Mouse (Mus musculus) heart, embryonic 10.5 days (tissue): Measurements from ENCODE around the gene Gsg1. TPM values are rescaled to one million over a fixed set of nuclear protein-coding genes. Genes with fewer than 3 reads are reported as not detected.
A peak's percentile ranks its signal among the peaks of the same experiment; 100 is the strongest.

Experiments used
- DNase-seq: peaks from one replicate; pipeline ENCODE4 v3.0.0-alpha.2; 2017; ENCODE audit warnings: low spot score
- H3K27ac ChIP-seq: fragments of 300-500 bp; sonication (generic); 2 replicates; pipeline ENCODE4 v1.5.1; 2016; ENCODE audit warnings: mild to moderate bottlenecking
- H3K27me3 ChIP-seq: fragments of 300-500 bp; sonication (generic); 2 replicates; pipeline ENCODE4 v1.6.1; 2016; ENCODE audit warnings: mild to moderate bottlenecking; ENCODE audit not compliant: poor library complexity, insufficient read depth, severe bottlenecking
- H3K36me3 ChIP-seq: fragments of 300-500 bp; sonication (generic); 2 replicates; pipeline ENCODE4 v1.6.1; 2016; ENCODE audit warnings: mild to moderate bottlenecking, moderate library complexity
- H3K4me1 ChIP-seq: fragments of 300-500 bp; sonication (generic); 2 replicates; pipeline ENCODE4 v1.6.1; 2016; ENCODE audit warnings: mild to moderate bottlenecking
- H3K4me3 ChIP-seq: fragments of 300-500 bp; sonication (generic); 2 replicates; pipeline ENCODE4 v1.5.1; 2016; ENCODE audit warnings: mild to moderate bottlenecking, moderate library complexity
- H3K9me3 ChIP-seq: fragments of 300-500 bp; sonication (generic); 2 replicates; pipeline ENCODE4 v1.6.1; 2016; ENCODE audit warnings: mild to moderate bottlenecking, moderate library complexity
- WGBS: fragments of 180-500 bp; shearing (Covaris S2); methylation state at CpG from one replicate; pipeline ENCODE4 v1.1.7; 2016; 5-methylcytosine and 5-hydroxymethylcytosine counted together
- polyA plus RNA-seq: library from polyadenylated mRNA; unstranded; fragments of >200 nt; fragmentation: Nextera tagmentation; extraction: Ambion mirVana; gene quantifications from 2 replicates; pipeline ENCODE4 v1.2.1, GENCODE M21; 2016

Gene Gsg1
- polyA plus RNA-seq, 1 experiment from 2014 or later: 3.9 TPM

GRCm38 (mm10) chr6:135276474-135277295 is 22.5 kb upstream of the Gsg1 start:
- H3K27me3 ChIP-seq: no peaks in the 10 kb centered on the region
- H3K27ac ChIP-seq: no peak overlapping the region
- H3K36me3 ChIP-seq: no peaks in the 10 kb centered on the region
- DNase-seq: no peak
- H3K9me3 ChIP-seq: no peaks in the 10 kb centered on the region
- 60% methylated on average over 6 of the region's 6 CpGs for WGBS
- H3K4me1 ChIP-seq: peaks cover 18% of the 10 kb centered on the region
- H3K4me3 ChIP-seq: no peak overlapping the region

GRCm38 (mm10) chr6:135275231-135275630 is 21.1 kb upstream of the Gsg1 start:
- H3K36me3 ChIP-seq: no peaks in the 10 kb centered on the region
- DNase-seq: no peak
- H3K4me1 ChIP-seq: peaks cover 25% of the 10 kb centered on the region
- H3K27me3 ChIP-seq: no peaks in the 10 kb centered on the region
- 0 out of 2 replicates have a peak overlapping the region, but pooled peaks have one; percentile 47 for H3K27ac ChIP-seq
- WGBS: 48% methylated on average over 4 of the region's 4 CpGs
- no peak overlapping the region for H3K4me3 ChIP-seq
- H3K9me3 ChIP-seq: no peaks in the 10 kb centered on the region

GRCm38 (mm10) chr6:135273066-135273465 is 18.9 kb upstream of the Gsg1 start:
- H3K27me3 ChIP-seq: no peaks in the 10 kb centered on the region
- no peak overlapping the region for H3K27ac ChIP-seq
- H3K4me3 ChIP-seq: no peak overlapping the region
- H3K4me1 ChIP-seq: peaks cover 29% of the 10 kb centered on the region
- H3K9me3 ChIP-seq: no peaks in the 10 kb centered on the region
- no peak for DNase-seq
- 84% methylated on average over 6 of the region's 6 CpGs for WGBS
- H3K36me3 ChIP-seq: no peaks in the 10 kb centered on the region

- Histone ChIP-seq H3K4me3 (no peak overlapping the region), H3K27me3 (no peaks in the 10 kb centered on the region), H3K4me1 (peaks cover 30% of the 10 kb centered on the region), H3K36me3 (no peaks in the 10 kb centered on the region), H3K9me3 (no peaks in the 10 kb centered on the region), H3K27ac (no peak overlapping the region)
- no peak for DNase-seq
- 73% methylated on average over 2 of the region's 2 CpGs for WGBS
These were observed 17.6 kb upstream of the Gsg1 start for GRCm38 (mm10) chr6:135271761-135272160.

GRCm38 (mm10) chr6:135269626-135270025 is 15.5 kb upstream of the Gsg1 start:
- Histone ChIP-seq H3K27me3 (no peaks in the 10 kb centered on the region), H3K4me1 (peaks cover 27% of the 10 kb centered on the region), H3K4me3 (no peak overlapping the region), H3K27ac (no peak overlapping the region), H3K36me3 (no peaks in the 10 kb centered on the region), H3K9me3 (no peaks in the 10 kb centered on the region)
- no peak for DNase-seq
- WGBS: 69% methylated on average over 6 of the region's 6 CpGs

- Histone ChIP-seq H3K27ac (no peak overlapping the region), H3K36me3 (no peaks in the 10 kb centered on the region), H3K4me1 (peaks cover 26% of the 10 kb centered on the region), H3K4me3 (no peak overlapping the region), H3K9me3 (no peaks in the 10 kb centered on the region), H3K27me3 (no peaks in the 10 kb centered on the region)
- no peak for DNase-seq
These were observed 14.2 kb upstream of the Gsg1 start for GRCm38 (mm10) chr6:135268392-135268791.

GRCm38 (mm10) chr6:135267221-135267620 is 13.1 kb upstream of the Gsg1 start:
- Histone ChIP-seq H3K9me3 (no peaks in the 10 kb centered on the region), H3K4me1 (peaks cover 25% of the 10 kb centered on the region), H3K4me3 (no peak overlapping the region), H3K27me3 (no peaks in the 10 kb centered on the region), H3K27ac (no peak overlapping the region), H3K36me3 (no peaks in the 10 kb centered on the region)
- WGBS: 48% methylated on average over 3 of the region's 3 CpGs
- DNase-seq: no peak

- Histone ChIP-seq H3K4me1 (peaks cover 16% of the 10 kb centered on the region), H3K27ac (no peak overlapping the region), H3K9me3 (no peaks in the 10 kb centered on the region), H3K36me3 (no peaks in the 10 kb centered on the region), H3K4me3 (no peak overlapping the region), H3K27me3 (no peaks in the 10 kb centered on the region)
- no peak for DNase-seq
- 92% methylated on average over 1 of the region's 1 CpGs for WGBS
These were observed 11.9 kb upstream of the Gsg1 start for GRCm38 (mm10) chr6:135266056-135266455.

- Histone ChIP-seq H3K4me1 (peaks cover 14% of the 10 kb centered on the region), H3K9me3 (no peaks in the 10 kb centered on the region), H3K27ac (no peak overlapping the region), H3K4me3 (no peak overlapping the region), H3K36me3 (no peaks in the 10 kb centered on the region), H3K27me3 (no peaks in the 10 kb centered on the region)
- WGBS: 93% methylated on average over 6 of the region's 6 CpGs
- DNase-seq: no peak
These were observed 10.0 kb upstream of the Gsg1 start for GRCm38 (mm10) chr6:135264136-135264535.

- DNase-seq: no peak
- no peak overlapping the region for H3K27ac ChIP-seq
- 74% methylated on average over 2 of the region's 2 CpGs for WGBS
- H3K36me3 ChIP-seq: no peaks in the 10 kb centered on the region
- H3K4me1 ChIP-seq: peaks cover 10% of the 10 kb centered on the region
- no peaks in the 10 kb centered on the region for H3K9me3 ChIP-seq
- no peak overlapping the region for H3K4me3 ChIP-seq
- H3K27me3 ChIP-seq: no peaks in the 10 kb centered on the region
These were observed 8.4 kb upstream of the Gsg1 start for GRCm38 (mm10) chr6:135262565-135262964.

GRCm38 (mm10) chr6:135261124-135261523 is 7.0 kb upstream of the Gsg1 start:
- no peak overlapping the region for H3K27ac ChIP-seq
- H3K36me3 ChIP-seq: no peaks in the 10 kb centered on the region
- no peaks in the 10 kb centered on the region for H3K9me3 ChIP-seq
- H3K4me1 ChIP-seq: no peaks in the 10 kb centered on the region
- WGBS: 84% methylated on average over 9 of the region's 9 CpGs
- DNase-seq: no peak
- no peaks in the 10 kb centered on the region for H3K27me3 ChIP-seq
- no peak overlapping the region for H3K4me3 ChIP-seq

- Histone ChIP-seq H3K36me3 (no peaks in the 10 kb centered on the region), H3K27me3 (no peaks in the 10 kb centered on the region), H3K9me3 (no peaks in the 10 kb centered on the region), H3K4me3 (no peak overlapping the region), H3K27ac (no peak overlapping the region), H3K4me1 (no peaks in the 10 kb centered on the region)
- DNase-seq: no peak
- 91% methylated on average over 6 of the region's 6 CpGs for WGBS
These were observed 6.3 kb upstream of the Gsg1 start for GRCm38 (mm10) chr6:135260435-135260834.

- no peaks in the 10 kb centered on the region for H3K36me3 ChIP-seq
- H3K27me3 ChIP-seq: no peaks in the 10 kb centered on the region
- 5% methylated on average over 16 of the region's 16 CpGs for WGBS
- peak overlapping the region; percentile 47 for H3K4me3 ChIP-seq
- H3K27ac ChIP-seq: peak overlapping the region; percentile 84
- no peaks in the 10 kb centered on the region for H3K9me3 ChIP-seq
- DNase-seq: peak; percentile 92
- peaks cover 27% of the 10 kb centered on the region for H3K4me1 ChIP-seq
These were observed 1.4 kb downstream of the Gsg1 start for GRCm38 (mm10) chr6:135252728-135253077.
